Mouse (Mus musculus): ENCODE results near the gene Cope.

The Cope gene

GRCm38 (mm10) chr8:70309311-70309710, 7.0 kb downstream of the Cope start:
- DNase-seq (ENCODE audit: low spot score in 2 of 2), result no peak

- DNase-seq (ENCODE audit: low spot score in 2 of 2), result no peak
Measured at GRCm38 (mm10) chr8:70313399-70313798, 11.1 kb downstream of the Cope start.

DNA sequence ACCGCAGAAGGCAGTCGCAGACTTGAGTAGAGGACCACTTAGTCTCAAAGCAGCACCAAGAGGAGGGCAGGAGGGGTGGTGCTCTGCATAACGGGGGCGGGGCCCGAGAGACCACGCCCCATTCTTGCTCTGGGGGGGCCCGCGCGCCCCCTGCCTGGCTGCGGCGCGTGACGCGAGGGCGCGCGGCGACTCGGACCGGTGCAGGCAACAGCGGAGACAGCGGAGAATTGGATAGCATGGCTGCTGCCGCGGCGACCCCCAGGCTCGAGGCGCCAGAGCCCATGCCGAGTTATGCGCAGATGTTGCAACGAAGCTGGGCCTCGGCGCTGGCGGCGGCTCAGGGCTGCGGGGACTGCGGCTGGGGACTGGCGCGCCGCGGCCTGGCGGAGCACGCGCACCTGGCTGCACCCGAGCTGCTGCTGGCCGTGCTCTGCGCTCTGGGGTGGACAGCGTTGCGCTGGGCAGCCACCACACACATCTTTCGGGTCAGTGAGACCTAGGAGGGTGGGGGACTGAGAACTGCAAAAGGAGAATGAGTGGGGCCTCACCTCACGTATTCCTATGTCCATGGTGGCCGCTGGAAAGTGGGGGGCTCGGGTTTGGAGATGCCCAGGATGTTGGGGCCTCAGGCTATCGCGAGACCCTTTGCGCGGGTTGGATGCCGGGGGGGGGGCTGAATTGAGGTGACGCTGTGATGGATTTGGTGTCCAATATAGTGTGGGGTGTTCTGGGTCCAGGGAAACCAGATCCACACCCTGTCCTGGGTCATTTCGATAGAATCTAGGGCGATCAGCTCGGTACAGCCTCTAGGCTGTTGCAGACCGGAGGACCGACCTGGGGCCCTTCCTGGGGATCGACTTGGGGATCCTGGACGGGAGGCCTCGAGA, 13.5 kb downstream of the Cope start, which contains the start of gene Cers1:
TSS of gene Cers1 (plus strand) at position 152 of the 887 bp plus-strand sequence.
- DNase-seq (ENCODE audit: low spot score in 2 of 2), result peak in 1 of 2 experiments; percentile 62

- peak in 1 of 2 experiments; percentile 70 for DNase-seq (ENCODE audit: low spot score in 2 of 2)
Measured at GRCm38 (mm10) chr8:70316511-70317504, 14.5 kb downstream of the Cope start.

DNA sequence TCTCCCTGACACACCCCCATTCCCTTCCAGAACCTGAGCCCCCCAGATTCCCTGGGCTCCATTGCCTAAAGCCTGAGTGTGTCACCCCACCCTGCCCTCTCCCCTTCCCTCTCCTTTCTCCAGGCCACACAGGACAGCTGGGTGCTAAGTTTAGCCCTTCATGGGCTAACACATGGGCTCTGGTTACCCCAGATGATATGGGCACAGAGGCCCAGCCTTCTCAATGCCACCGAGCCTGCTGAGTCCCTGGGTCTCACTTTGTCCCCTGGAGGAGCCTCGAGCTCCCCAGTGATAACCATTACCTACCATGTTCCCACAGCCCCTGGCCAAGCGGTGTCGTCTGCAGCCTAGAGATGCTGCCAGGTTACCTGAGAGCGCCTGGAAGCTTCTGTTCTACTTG, 15.6 kb downstream of the Cope start:
- no peak for DNase-seq (ENCODE audit: low spot score in 2 of 2)

DNA sequence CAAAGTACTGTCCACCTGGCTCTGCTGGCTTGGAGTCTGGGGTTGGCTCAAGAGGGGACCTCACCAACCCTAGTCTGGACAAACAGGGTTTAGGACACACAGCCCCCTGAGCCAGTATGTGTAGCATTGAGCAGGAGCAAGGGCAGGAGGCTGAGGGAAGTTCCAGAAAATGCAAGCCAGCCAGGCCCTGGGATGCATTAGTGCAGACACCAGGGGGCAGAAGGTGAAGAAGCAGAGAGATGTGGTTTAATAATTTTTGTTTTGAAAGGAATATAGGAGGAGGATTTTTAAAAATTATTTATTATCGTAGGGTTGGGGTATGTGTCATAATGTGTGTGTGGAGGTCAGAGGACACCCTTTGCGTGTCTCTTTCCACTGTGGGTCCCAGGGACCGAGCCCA, 21.4 kb downstream of the Cope start:
- DNase-seq (ENCODE audit: low spot score in 2 of 2), result no peak

- no peak for DNase-seq (ENCODE audit: low spot score in 2 of 2)
Measured at GRCm38 (mm10) chr8:70327512-70327911, 25.2 kb downstream of the Cope start.

GRCm38 (mm10) chr8:70329124-70329834, 27.0 kb downstream of the Cope start, which contains the start of gene Gdf1:
Gene Gdf1, plus strand, starts transcription at chr8:70329817.
- DNase-seq (ENCODE audit: low spot score in 2 of 2), result no peak

- DNase-seq (ENCODE audit: low spot score in 2 of 2), result no peak
Measured at GRCm38 (mm10) chr8:70329835-70330740, 27.8 kb downstream of the Cope start.

DNA sequence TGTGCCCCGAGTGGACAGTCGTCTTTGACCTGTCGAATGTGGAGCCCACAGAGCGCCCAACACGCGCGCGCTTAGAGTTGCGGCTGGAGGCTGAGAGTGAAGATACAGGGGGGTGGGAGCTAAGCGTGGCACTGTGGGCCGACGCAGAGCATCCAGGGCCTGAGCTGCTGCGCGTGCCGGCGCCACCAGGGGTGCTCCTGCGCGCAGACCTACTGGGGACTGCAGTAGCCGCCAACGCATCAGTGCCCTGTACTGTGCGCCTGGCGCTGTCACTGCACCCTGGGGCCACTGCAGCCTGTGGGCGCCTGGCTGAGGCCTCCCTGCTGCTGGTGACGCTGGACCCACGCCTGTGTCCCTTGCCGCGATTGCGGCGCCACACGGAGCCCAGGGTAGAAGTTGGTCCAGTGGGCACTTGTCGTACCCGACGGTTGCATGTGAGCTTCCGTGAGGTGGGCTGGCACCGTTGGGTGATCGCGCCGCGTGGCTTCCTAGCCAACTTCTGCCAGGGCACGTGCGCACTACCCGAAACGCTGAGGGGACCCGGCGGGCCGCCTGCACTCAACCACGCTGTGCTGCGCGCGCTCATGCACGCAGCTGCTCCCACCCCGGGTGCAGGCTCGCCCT, 28.5 kb downstream of the Cope start:
- DNase-seq (ENCODE audit: low spot score in 2 of 2), result no peak

GRCm38 (mm10) chr8:70331526-70331925, 29.2 kb downstream of the Cope start:
- no peak for DNase-seq (ENCODE audit: low spot score in 2 of 2)

GRCm38 (mm10) chr8:70332070-70332877, 30.0 kb downstream of the Cope start:
- DNase-seq (ENCODE audit: low spot score in 2 of 2), result peak; percentile 71 to 78

DNA sequence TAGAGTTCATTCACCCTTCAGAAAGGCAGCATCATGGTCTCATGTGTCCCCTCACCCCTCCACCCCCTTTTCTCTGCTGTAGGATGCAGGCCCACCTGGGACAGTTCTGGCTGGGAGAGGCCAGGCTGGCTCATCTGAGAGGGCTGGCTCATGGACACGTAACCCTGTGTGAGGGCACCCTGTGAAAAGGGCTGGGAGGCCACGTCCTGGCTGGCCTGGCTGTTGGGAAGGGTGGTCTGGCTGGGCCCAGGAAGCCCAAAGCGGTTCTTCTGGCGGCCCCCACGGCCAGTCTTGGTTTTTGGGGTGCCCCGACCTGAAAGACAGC, 30.5 kb downstream of the Cope start:
- no peak for DNase-seq (ENCODE audit: low spot score in 2 of 2)

DNA sequence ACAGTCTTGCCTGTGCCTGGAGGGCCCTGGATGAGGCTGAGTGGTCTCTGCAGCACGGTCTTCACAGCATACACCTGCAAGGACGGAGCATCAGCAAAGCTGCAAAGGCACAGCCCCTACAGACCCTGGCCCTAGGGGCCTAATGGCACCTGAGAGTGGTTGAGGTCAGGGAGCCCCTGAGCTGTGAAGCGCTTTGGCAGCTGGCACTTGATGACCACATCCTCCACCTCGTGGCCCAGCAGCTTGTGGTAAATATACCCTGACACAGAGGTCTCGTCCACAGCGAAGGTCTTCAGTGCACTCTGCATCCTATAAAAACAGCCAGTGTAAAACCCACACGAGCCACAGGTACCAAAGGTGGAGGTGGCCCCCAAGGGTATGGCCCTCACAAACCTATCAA, 36.6 kb downstream of the Cope start:
- no peak for DNase-seq (ENCODE audit: low spot score in 2 of 2)

- DNase-seq (ENCODE audit: low spot score in 2 of 2), result no peak
Measured at GRCm38 (mm10) chr8:70340659-70341058, 38.3 kb downstream of the Cope start.

DNA sequence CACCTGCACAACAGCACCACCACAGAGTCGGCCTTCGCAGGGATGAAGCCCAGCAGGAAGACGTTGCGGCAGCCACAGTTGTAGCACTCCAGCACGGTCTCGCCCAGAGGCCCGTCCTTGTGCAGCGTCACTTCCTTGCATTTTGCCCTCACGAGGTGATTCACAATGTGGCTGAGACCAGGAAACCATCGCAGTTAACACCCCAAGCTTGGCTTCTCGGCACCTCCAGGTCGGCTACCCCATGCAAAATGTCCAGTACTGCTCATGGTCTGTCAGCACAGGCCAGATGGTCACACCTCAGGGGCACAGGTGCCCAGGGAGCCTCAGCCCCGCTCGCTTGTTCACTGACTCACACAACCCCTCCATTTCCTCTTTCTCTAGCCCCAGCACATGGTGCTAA, 39.7 kb downstream of the Cope start:
- no peak for DNase-seq (ENCODE audit: low spot score in 2 of 2)

- no peak for DNase-seq (ENCODE audit: low spot score in 2 of 2)
Measured at GRCm38 (mm10) chr8:70343076-70343475, 40.8 kb downstream of the Cope start.

GRCm38 (mm10) chr8:70343696-70344095, 41.4 kb downstream of the Cope start:
- no peak for DNase-seq (ENCODE audit: low spot score in 2 of 2)

- no peak for DNase-seq (ENCODE audit: low spot score in 2 of 2)
Measured at GRCm38 (mm10) chr8:70344279-70344678, 42.0 kb downstream of the Cope start.
